Mouse (Mus musculus): ENCODE measurements at regions not wholly inside any gene's neighbourhood (a gene's known extent, or its start where the extent isn't known, plus 50 kb on each side); places are given as distances from the start of the nearest gene placed in this dataset.

GRCm38 (mm10) chr10:68344211-68344610 lies 65.7 kb upstream of the Arid5b start:
- intact Hi-C loops (cut with DNase I): no loop called here
- DNase-seq: no peak

GRCm38 (mm10) chr10:68334054-68334453 lies 55.5 kb upstream of the Arid5b start:
- intact Hi-C loops (cut with DNase I): no loop called here
- DNase-seq: no peak
